Mouse (Mus musculus) kidney, embryonic 16.5 days (tissue): ENCODE measurements at regions not wholly inside any gene's neighbourhood (a gene's known extent, or its start where the extent isn't known, plus 50 kb on each side); places are given as distances from the start of the nearest gene placed in this dataset.

ENCODE experiments used
- ATAC-seq: fragments of 200-750 bp; cut with Nextera tagmentation; 2 replicates; pipeline ENCODE4 v1.8.0; 2017; ENCODE audit warnings: moderate TSS enrichment; ENCODE audit not compliant: low FRiP score, low TSS enrichment
- H3K27ac ChIP-seq: fragments of 300-500 bp; sonication (generic); 2 replicates; pipeline ENCODE4 v1.5.1; 2014; ENCODE audit warnings: low read length
- H3K27me3 ChIP-seq: fragments of 300-500 bp; sonication (generic); 2 replicates; pipeline ENCODE4 v1.6.1; 2014; ENCODE audit warnings: low read length, control low read depth, mixed read lengths; ENCODE audit not compliant: insufficient read depth
- H3K36me3 ChIP-seq: fragments of 300-500 bp; sonication (generic); 2 replicates; pipeline ENCODE4 v1.6.1; 2014; ENCODE audit warnings: low read length, control low read depth, mixed read lengths; ENCODE audit not compliant: insufficient read depth
- H3K4me1 ChIP-seq: fragments of 300-500 bp; sonication (generic); 2 replicates; pipeline ENCODE4 v1.6.1; 2014; ENCODE audit warnings: low read length, control low read depth, mixed read lengths; ENCODE audit not compliant: insufficient read depth
- H3K4me2 ChIP-seq: fragments of 300-500 bp; sonication (generic); replicated peaks from 2 replicates; pipeline ENCODE4 v1.6.1; 2014; ENCODE audit warnings: low read depth, low read length
- H3K4me3 ChIP-seq: fragments of 300-500 bp; sonication (generic); 2 replicates; pipeline ENCODE4 v1.5.1; 2014; ENCODE audit warnings: mild to moderate bottlenecking, low read length
- H3K9ac ChIP-seq: fragments of 300-500 bp; sonication (generic); replicated peaks from 2 replicates; pipeline ENCODE4 v1.6.1; 2014; ENCODE audit warnings: low read length
- H3K9me3 ChIP-seq: fragments of 300-500 bp; sonication (generic); 2 replicates; pipeline ENCODE4 v1.6.1; 2016; ENCODE audit warnings: low read length, control low read depth
- WGBS: fragments of 180-500 bp; shearing (Covaris S2); extraction: QIAGEN DNeasy Blood & Tissue Kit; methylation state at CpG from one replicate; pipeline ENCODE4 v1.1.7; 2014; 5-methylcytosine and 5-hydroxymethylcytosine counted together

- no peak for ATAC-seq
- H3K9me3 ChIP-seq: no peaks in the 10 kb centered on the region
These were observed 305.6 kb upstream of the Adgrl2 start for GRCm38 (mm10) chr3:149295942-149296341.

GRCm38 (mm10) chr3:149295257-149295831, 305.0 kb upstream of the Adgrl2 start:
- Histone ChIP-seq H3K27ac (no peak overlapping the region), H3K4me2 (no peak overlapping the region), H3K4me1 (no peaks in the 10 kb centered on the region), H3K27me3 (no peaks in the 10 kb centered on the region), H3K36me3 (no peaks in the 10 kb centered on the region), H3K4me3 (no peak overlapping the region), H3K9me3 (no peaks in the 10 kb centered on the region), H3K9ac (no peak overlapping the region)
- 83% methylated on average over 10 of the region's 10 CpGs for WGBS
- no peak for ATAC-seq

More at GRCm38 (mm10) chr3:149295942-149296341, 305.6 kb upstream of the Adgrl2 start:
- 84% methylated on average over 5 of the region's 7 CpGs for WGBS
- Histone ChIP-seq H3K9ac (no peak overlapping the region), H3K4me1 (no peaks in the 10 kb centered on the region), H3K27ac (no peak overlapping the region), H3K36me3 (no peaks in the 10 kb centered on the region), H3K4me3 (no peak overlapping the region), H3K27me3 (no peaks in the 10 kb centered on the region), H3K4me2 (no peak overlapping the region)

GRCm38 (mm10) chr3:149294445-149294844, 304.1 kb upstream of the Adgrl2 start:
- Histone ChIP-seq H3K36me3 (no peaks in the 10 kb centered on the region), H3K4me3 (no peak overlapping the region), H3K4me2 (no peak overlapping the region), H3K4me1 (no peaks in the 10 kb centered on the region), H3K9me3 (no peaks in the 10 kb centered on the region), H3K27ac (no peak overlapping the region), H3K27me3 (no peaks in the 10 kb centered on the region), H3K9ac (no peak overlapping the region)
- ATAC-seq: no peak
- 75% methylated on average over 4 of the region's 4 CpGs for WGBS

- H3K9me3 ChIP-seq: no peaks in the 10 kb centered on the region
- no peak for ATAC-seq
- no peak overlapping the region for H3K27ac ChIP-seq
- H3K4me1 ChIP-seq: no peaks in the 10 kb centered on the region
- H3K4me2 ChIP-seq: no peak overlapping the region
- H3K9ac ChIP-seq: no peak overlapping the region
- no peak overlapping the region for H3K4me3 ChIP-seq
- no peaks in the 10 kb centered on the region for H3K36me3 ChIP-seq
- WGBS: 94% methylated on average over 3 of the region's 3 CpGs
- H3K27me3 ChIP-seq: no peaks in the 10 kb centered on the region
These were observed 302.1 kb upstream of the Adgrl2 start for GRCm38 (mm10) chr3:149292459-149292858.

- no peak overlapping the region for H3K4me2 ChIP-seq
- H3K27me3 ChIP-seq: no peaks in the 10 kb centered on the region
- no peak for ATAC-seq
- WGBS: 47% methylated on average over 7 of the region's 7 CpGs
- no peaks in the 10 kb centered on the region for H3K9me3 ChIP-seq
- no peak overlapping the region for H3K9ac ChIP-seq
- no peaks in the 10 kb centered on the region for H3K4me1 ChIP-seq
- no peak overlapping the region for H3K27ac ChIP-seq
- H3K36me3 ChIP-seq: no peaks in the 10 kb centered on the region
- no peak overlapping the region for H3K4me3 ChIP-seq
These were observed 301.1 kb upstream of the Adgrl2 start for GRCm38 (mm10) chr3:149291473-149291872.

- no peak for ATAC-seq
- Histone ChIP-seq H3K4me2 (no peak overlapping the region), H3K27ac (no peak overlapping the region), H3K9ac (no peak overlapping the region), H3K9me3 (no peaks in the 10 kb centered on the region), H3K27me3 (no peaks in the 10 kb centered on the region), H3K4me3 (no peak overlapping the region), H3K4me1 (no peaks in the 10 kb centered on the region), H3K36me3 (no peaks in the 10 kb centered on the region)
- 53% methylated on average over 8 of the region's 8 CpGs for whole genome bisulfite sequencing
These were observed 299.9 kb upstream of the Adgrl2 start for GRCm38 (mm10) chr3:149290228-149290627.

GRCm38 (mm10) chr3:149287080-149287479, 296.7 kb upstream of the Adgrl2 start:
- H3K27me3 ChIP-seq: no peaks in the 10 kb centered on the region
- 81% methylated on average over 4 of the region's 4 CpGs for WGBS

GRCm38 (mm10) chr3:149284976-149285375, 294.6 kb upstream of the Adgrl2 start:
- Histone ChIP-seq H3K9me3 (no peaks in the 10 kb centered on the region), H3K27ac (no peak overlapping the region), H3K4me2 (no peak overlapping the region), H3K4me3 (no peak overlapping the region), H3K36me3 (no peaks in the 10 kb centered on the region), H3K27me3 (no peaks in the 10 kb centered on the region), H3K9ac (no peak overlapping the region), H3K4me1 (no peaks in the 10 kb centered on the region)
- ATAC-seq: no peak
- WGBS: 83% methylated on average over 4 of the region's 4 CpGs

More at GRCm38 (mm10) chr3:149287080-149287479, 296.7 kb upstream of the Adgrl2 start:
- Histone ChIP-seq H3K36me3 (no peaks in the 10 kb centered on the region), H3K4me3 (no peak overlapping the region), H3K9me3 (no peaks in the 10 kb centered on the region), H3K4me2 (no peak overlapping the region), H3K9ac (no peak overlapping the region), H3K4me1 (no peaks in the 10 kb centered on the region), H3K27ac (no peak overlapping the region)
- no peak for ATAC-seq

GRCm38 (mm10) chr3:149280807-149281789, 290.7 kb upstream of the Adgrl2 start:
- Histone ChIP-seq H3K4me3 (no peak overlapping the region), H3K9me3 (no peaks in the 10 kb centered on the region), H3K27ac (peak overlapping the region; percentile 14; the same call in 1 of the 2 replicates), H3K36me3 (no peaks in the 10 kb centered on the region), H3K4me2 (no peak overlapping the region), H3K4me1 (no peaks in the 10 kb centered on the region), H3K27me3 (no peaks in the 10 kb centered on the region), H3K9ac (no peak overlapping the region)
- peak; percentile 66; the same call in 1 of the 2 replicates for ATAC-seq
- 80% methylated on average over 9 of the region's 9 CpGs for WGBS

- Histone ChIP-seq H3K4me2 (no peak overlapping the region), H3K4me1 (0 out of 2 replicates have a peak, but pooled peaks cover 4% of the 10 kb centered on the region), H3K9ac (no peak overlapping the region), H3K4me3 (no peak overlapping the region), H3K36me3 (no peaks in the 10 kb centered on the region), H3K9me3 (no peaks in the 10 kb centered on the region), H3K27ac (no peak overlapping the region), H3K27me3 (no peaks in the 10 kb centered on the region)
- 64% methylated on average over 6 of the region's 6 CpGs for WGBS
- ATAC-seq: no peak
These were observed 289.0 kb upstream of the Adgrl2 start for GRCm38 (mm10) chr3:149279338-149279737.
